Mouse (Mus musculus): ENCODE data around the gene Vmp1.
A peak's percentile ranks its signal among the peaks of the same experiment; 100 is the strongest.

DNA sequence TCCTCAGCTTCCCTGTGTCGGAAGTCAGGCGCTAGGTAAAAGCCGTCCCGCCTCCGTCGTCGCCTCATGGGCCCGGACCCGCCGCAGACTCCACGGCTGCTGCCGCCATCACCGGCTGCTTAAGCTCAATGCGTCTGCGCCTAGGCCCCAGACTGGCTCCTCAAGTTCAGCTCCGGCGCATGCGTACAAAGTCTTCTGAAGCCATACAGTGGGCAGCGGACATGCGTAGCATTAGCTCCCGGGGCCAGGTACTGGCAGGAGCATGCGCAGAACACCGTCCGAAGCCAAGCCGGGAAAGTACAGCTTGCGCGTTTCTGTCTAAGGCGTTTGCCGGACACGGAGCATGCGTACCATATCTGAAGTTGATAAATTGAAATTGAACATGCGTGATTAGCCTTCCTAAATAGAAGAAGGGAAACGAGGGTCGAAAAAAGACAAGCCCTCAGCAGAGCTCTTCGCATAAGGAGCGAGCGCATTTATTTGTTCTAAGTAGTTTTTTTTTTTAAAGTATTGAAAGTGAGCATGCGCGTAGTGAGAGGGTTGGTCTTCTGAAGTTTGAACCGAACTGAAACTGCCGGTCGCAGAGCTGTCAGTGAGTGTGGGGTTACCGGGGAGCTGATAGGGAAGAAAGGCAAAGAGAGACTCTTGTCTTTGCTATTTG lies 138.9 kb downstream of the Vmp1 start, which contains the start of the genes Rps6kb1 and Tubd1:
- TF ChIP-seq CTCF (conservative IDR thresholded peaks at IDR 0.05; ENCODE audit: insufficient read depth, insufficient read length, low read depth, low read length) (no peak), POLR2A (IDR thresholded peaks at IDR 0.05; ENCODE audit: low read depth, low read length) (peak; percentile 93)
